Mouse (Mus musculus) gastrocnemius, adult 8-10 months (tissue): ENCODE measurements around the gene Eml1. TPM values are rescaled to one million over a fixed set of nuclear protein-coding genes. Genes with fewer than 3 reads are reported as not detected.

Source experiments
- DNase-seq, 2 experiments: peaks; one replicate each; pipeline ENCODE4 v3.0.0; 2022; ENCODE audit warnings: low spot score in 2 of 2
- total RNA-seq, 4 experiments: library from RNA; stranded (reverse); gene quantifications; 2 replicates each; pipeline ENCODE4 v1.2.4; 2022

The Eml1 gene
- total RNA-seq, 4 experiments from 2014 or later: 92.6 to 123 (median 118) TPM

GRCm38 (mm10) chr12:108419570-108419969 lies 48.8 kb downstream of the Eml1 start:
- DNase-seq: no peak

DNA sequence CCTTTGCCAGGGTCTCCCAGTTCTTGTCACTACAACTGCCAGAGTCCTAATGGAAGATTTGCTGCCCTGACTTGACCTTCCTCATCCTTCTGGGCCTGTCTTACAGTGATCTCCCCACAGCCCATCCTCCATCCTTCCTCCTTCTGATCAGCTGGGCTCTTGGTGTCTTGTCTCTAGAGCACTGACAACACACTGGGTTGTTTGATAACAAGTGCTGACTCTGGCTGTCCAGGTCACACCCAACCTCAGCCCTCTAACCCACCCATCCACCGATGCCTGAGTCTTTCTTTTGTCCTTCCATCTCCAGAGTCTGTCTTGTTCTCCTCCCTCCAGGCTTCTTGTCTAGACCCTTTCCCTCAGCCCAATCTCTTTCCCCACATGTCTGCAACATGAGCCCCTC lies 50.7 kb downstream of the Eml1 start:
- DNase-seq: no peak

DNA sequence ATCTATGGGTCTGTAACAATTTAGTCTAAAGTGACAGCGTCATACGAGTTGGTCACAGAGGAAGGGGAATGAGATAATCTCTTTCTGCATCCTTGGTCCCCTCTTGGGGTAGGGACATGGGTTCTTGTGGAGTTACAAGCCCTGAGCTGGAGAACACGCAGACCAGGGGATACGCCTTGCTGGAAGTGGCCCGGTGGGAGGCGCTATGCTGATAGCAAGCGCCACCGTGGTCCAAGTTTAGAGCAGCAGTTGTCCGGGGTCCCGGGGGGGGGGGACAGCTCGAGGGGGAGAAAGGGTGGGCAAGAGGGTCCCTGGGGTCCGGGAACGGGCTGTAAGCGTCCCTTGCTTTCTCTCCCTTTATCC lies 51.7 kb downstream of the Eml1 start:
- DNase-seq: peak in 1 of 2 experiments; percentile 40

DNA sequence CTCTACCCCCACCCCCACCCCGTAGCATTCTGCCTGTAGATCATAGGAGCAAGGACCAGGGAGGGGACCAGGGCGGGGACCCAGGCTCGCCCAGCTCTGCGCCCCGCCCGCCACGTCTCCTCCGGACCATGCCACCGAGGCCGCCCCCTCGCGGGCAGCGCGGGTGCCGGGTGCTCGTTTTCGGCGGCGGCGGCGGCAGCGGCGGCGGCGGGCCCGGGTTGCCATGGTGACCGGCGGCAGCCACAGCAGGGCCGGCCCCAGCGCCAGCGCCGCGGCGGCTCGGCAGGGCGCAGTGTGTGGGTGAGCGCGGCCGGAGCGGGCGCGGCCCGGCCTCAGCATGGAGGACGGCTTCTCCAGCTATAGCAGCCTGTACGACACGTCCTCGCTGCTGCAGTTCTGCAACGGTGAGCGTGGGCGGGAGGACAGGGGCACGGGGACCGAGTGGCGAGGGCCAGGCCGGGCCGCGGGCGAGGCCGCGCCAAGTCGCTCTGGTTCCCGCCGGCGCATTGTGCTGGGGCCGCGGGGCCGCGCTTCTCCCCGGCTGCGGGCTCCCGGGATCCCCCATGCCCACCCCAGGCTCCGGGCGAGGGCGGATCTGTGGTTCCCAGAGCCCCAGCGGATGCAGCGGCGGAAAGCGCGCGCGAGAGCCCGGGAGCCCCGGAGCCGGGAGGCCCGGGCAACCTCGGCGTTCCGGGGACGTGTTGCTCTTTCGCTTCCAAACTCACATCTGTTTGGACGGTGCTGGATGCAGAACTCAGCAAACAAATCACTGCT lies 52.3 kb downstream of the Eml1 start:
- DNase-seq: peak; percentile 86 to 91

DNA sequence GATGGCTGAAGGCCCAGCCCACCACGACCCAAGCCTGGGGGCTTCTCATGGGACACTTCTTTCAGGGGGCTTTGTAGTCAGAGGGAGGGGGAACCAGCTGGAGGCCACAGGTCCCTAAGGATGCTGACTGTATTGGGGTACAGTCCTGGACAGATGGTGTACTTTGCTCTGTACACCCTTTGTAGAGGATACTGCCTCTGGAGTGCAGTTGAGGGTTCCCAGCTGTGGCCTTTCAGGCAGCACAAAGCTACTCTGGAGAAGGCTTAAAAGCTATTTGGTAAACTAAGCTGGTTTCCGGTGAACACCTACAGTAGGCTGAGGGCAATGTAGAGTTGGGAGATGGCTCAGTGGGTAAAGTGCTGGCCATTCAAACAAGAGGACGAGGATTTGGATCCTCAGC lies 60.2 kb downstream of the Eml1 start:
- DNase-seq: no peak

GRCm38 (mm10) chr12:108431714-108432113 lies 61.0 kb downstream of the Eml1 start:
- no peak for DNase-seq

GRCm38 (mm10) chr12:108432578-108432977 lies 61.8 kb downstream of the Eml1 start:
- no peak for DNase-seq

DNA sequence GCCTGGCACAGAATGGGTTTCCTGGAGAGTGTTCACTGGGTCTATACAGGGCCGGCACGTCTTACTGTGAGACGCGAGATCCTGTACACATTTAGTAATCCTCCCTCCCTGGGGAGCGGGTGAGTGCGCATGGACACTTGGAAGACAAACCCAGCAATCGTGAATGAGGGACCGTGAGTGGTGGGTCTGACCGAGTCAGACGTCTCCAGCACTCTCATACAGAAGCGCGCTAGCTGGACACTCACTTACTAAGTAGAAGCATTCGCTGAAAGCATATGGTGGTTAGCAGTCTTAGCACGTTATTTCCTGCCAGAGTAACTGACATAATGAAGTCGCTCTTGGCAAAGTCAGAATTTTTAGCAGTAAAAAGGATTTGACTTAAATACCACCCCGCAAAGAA lies 62.3 kb downstream of the Eml1 start:
- no peak for DNase-seq

DNA sequence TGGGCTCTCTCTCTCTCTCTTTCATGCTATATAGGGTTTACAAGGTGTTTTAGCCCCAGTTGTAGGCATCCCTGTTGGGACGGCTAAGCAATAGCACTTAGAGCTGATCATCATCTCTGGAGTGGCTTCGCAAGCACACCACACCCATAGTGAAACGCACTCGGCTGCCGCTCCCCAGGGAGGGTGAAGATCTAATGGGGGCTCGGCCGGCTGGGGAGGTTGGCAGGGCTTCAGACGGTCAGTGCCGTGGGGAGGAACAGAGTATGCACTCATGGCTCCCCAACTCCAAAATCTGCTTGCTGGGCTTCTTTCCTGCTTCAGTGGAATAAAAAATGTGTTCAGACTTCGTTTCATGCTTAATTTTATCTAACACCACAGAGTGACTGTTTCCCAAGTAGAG lies 62.7 kb downstream of the Eml1 start:
- DNase-seq: peak in 1 of 2 experiments; percentile 46

GRCm38 (mm10) chr12:108435444-108436015 lies 64.8 kb downstream of the Eml1 start:
- DNase-seq: no peak

- DNase-seq: peak; percentile 11 to 39
Measured at GRCm38 (mm10) chr12:108436029-108436923, 65.5 kb downstream of the Eml1 start.

- DNase-seq: no peak
Measured at GRCm38 (mm10) chr12:108437446-108437845, 66.7 kb downstream of the Eml1 start.

- DNase-seq: no peak
Measured at GRCm38 (mm10) chr12:108443271-108443670, 72.5 kb downstream of the Eml1 start.

- DNase-seq: no peak
Measured at GRCm38 (mm10) chr12:108443708-108444107, 73.0 kb downstream of the Eml1 start.

DNA sequence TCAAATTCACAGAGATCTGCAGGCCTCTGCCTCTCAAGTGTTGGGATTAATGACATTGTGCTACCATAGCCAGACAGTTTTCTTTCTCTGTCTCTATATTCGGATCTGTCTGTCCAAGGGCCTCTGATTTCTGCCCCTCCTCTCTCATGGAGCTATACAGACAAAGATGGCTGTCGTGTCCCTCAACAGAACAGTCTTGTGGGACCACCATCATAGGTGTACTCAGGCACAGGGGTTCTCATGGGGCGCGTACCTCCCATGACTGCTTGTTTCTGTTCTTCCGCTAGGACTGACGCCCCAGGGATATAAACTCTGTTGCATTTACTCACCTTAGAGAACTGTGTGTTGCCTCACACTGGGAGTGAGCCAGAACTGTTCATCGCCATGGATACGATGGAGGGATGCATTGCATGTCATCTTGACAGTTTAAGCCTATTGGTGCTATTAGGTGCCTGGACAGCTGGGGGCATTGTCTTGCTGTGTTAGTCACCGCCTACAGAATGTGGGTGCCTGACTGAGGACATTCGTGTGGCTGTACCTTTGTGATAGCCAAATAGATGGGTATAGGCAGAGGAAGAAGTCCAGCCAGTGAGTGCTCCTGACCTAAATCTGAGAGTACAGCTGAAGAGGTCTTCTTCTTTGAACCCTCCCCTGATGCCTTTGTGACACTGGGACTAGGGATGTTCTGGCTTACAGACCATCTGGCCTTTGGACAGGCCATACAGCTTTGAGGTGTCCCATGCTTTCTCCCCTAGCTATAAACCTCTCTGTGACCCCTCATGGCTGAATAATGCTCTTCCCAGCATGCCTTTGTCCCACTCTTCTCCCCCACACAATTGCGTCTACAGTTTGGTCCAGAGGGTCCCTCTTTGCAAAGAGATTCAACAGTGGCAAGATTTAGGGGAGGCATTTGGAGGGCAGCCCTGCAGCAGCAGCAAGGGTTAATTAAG lies 73.7 kb downstream of the Eml1 start:
- DNase-seq: no peak

DNA sequence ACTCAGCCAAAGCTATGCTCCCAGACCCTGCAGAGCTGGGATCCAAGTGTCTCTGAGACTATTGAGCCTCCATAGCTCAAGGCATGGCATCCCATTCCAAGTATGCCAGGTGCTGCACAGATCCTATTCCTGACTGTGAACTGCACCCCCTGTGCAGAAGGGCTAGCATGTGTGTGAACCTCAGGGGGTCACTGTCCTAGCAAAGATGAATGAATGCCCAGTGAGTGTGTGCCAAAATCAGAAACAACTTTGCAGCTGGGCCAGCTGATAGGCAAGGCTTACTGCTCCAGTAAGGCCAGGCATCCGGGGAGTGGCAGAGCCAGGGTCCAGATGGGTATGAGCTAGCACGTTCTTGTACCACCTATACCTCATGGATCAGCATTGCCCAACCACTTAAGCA lies 76.0 kb downstream of the Eml1 start:
- DNase-seq: no peak

DNA sequence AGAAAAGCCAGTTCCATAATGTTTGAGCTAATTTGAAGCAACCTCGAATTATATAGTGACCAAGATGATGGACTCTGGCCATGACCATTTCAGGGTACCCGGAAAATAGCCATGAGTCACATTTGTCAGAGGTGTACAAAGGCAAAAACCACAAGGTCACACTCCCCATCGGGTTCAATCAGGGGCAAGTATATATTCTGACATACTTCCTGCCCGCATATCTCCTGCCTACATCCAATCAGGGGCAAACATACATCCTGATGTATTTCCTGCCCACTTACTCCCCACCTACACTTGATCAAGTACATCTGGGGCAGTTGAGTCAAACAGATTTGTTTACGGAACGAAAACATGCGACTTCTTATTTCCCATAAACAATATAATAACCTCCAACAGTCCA lies 77.6 kb downstream of the Eml1 start:
- no peak for DNase-seq

- DNase-seq: no peak
Measured at GRCm38 (mm10) chr12:108449935-108450334, 79.2 kb downstream of the Eml1 start.

DNA sequence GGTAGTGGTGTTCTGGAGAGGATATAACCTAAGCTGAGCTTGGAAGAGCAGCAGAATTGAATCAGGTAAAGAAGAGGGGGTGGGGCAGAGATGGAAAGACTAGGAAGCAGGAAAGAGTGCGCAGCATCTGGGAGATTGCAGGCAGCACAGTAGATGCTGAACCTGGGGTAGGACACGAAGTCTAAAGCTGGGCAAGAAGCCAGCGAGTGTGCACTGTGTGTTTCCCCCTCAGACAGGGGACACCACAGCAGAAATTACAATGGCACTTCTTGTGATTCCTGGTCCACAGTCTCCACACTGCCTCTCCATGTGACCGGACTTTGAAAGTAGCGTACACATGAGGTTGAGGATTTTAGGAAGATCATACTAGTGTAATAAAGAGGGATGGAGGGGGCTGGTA lies 79.8 kb downstream of the Eml1 start:
- no peak for DNase-seq

DNA sequence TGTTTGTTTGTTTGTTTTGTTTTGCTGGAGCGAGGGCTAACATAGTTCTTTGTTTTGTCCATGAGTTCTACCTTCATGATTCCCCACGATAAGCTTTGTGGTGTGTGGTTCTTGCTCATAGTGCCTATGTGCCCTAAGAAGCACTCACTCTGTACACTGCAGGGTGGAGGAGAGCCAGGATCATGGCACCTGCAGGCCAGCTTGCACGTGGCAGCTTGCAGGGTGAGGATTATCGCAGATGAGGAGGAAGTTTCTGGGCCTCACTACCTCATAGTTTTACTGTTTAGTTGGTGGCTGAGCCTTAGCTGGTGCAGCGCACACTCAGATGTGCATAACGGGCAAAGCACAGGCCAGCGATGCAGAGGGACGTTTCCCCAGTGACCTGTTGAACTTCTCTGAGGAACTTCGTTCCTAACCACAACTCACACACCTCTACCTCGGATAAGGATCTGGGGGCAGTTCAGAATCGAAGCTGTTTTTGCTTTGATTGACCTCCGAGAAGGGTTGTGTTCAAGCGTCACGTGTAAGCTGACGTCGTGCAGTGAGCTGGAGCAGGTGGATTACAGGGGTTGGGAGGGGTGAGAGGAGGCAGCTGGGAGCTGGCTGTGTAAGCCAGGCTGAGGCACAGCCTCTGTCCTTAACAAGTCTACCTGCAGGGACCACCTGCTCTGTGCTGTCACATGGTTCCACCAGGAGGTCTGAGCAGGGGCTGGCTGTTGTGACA lies 81.6 kb downstream of the Eml1 start:
- DNase-seq: no peak
